Mouse (Mus musculus): ENCODE results near the gene Ssbp4. TPM values are rescaled to one million over a fixed set of nuclear protein-coding genes. Genes with fewer than 3 reads are reported as not detected.

Ssbp4 gene
- total and polyA plus RNA-seq, 3 experiments = 84.9 to 212 TPM; not detected in 1

DNA sequence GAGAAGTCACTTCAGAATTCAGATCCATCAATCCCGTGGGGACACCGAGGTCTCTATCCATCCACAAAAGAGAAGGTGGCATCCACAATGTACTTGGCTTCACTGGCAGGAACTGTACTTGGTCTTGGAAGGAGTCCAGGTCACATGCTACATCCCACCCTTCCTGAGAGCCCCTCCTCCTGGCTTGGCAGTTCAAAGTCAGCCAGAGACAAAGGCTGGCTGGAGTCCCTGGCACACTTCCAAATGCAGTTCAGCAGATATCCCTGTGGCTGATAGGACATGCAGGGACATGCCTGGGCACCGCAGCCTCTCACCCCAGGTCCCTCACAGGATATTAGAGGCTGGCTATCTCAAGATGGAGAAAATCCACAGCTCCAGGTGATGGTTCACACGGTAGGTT, 40.7 kb upstream of the Ssbp4 start (continued):
- TF ChIP-seq E2F4 (IDR thresholded peaks at IDR 0.05; ENCODE audit: borderline replicate concordance, low read depth, low read length) = no peak
- no peak for TF ChIP-seq ZMIZ1 (IDR thresholded peaks at IDR 0.05; ENCODE audit: low read depth, low read length)
- TF ChIP-seq RAD21 (IDR thresholded peaks at IDR 0.05; ENCODE audit: low read depth, low read length) = no peak
- TF ChIP-seq POLR2A (IDR thresholded peaks at IDR 0.05; ENCODE audit: control insufficient read depth in 1 of 2, insufficient read depth in 1 of 2, low read depth in 1 of 2, low read length in 2 of 2, poor library complexity in 1 of 2) = 0 out of 4 replicates have a peak, but pooled peaks of 1 of the 2 experiments have one; percentile 19
- peak; percentile 37 to 70 for TF ChIP-seq EP300 (IDR thresholded peaks at IDR 0.05; ENCODE audit: low read depth in 1 of 2, low read length in 2 of 2)
- TF ChIP-seq GATA1 (IDR thresholded peaks at IDR 0.05; ENCODE audit: low read depth, low read length) = peak; percentile 62
- peak; percentile 92 for TF ChIP-seq USF1 (IDR thresholded peaks at IDR 0.05; ENCODE audit: low read depth, low read length)
- no peak for TF ChIP-seq SMC3 (IDR thresholded peaks at IDR 0.05; ENCODE audit: low read depth, low read length)
- TF ChIP-seq SIN3A (IDR thresholded peaks at IDR 0.05; ENCODE audit: low read length) = peak; percentile 55
- peak; percentile 61 for TF ChIP-seq TCF12 (IDR thresholded peaks at IDR 0.05; ENCODE audit: low read depth, low read length)
- no peak for TF ChIP-seq ZKSCAN1 (IDR thresholded peaks at IDR 0.05; ENCODE audit: low read depth, low read length)
- no peak for TF ChIP-seq ELF1 (IDR thresholded peaks at IDR 0.05; ENCODE audit: low read depth, low read length)
- TF ChIP-seq POLR2AphosphoS5 (IDR thresholded peaks at IDR 0.05; ENCODE audit: borderline replicate concordance, low read depth, low read length) = no peak
- TF ChIP-seq TBP (IDR thresholded peaks at IDR 0.05; ENCODE audit: low read depth, low read length) = 0 out of 2 replicates have a peak, but pooled peaks have one; percentile 4
- TF ChIP-seq MAX (IDR thresholded peaks at IDR 0.05; ENCODE audit: low read length) = no peak
- no peak for TF ChIP-seq MEF2A (IDR thresholded peaks at IDR 0.05; ENCODE audit: extremely low read depth, insufficient replicate concordance, low read depth, low read length, poor library complexity, severe bottlenecking)
- TF ChIP-seq MAZ (IDR thresholded peaks at IDR 0.05; ENCODE audit: low read depth, low read length) = no peak; the same call in 1 of the 2 replicates
- peak; percentile 64; the same call in 1 of the 2 replicates for TF ChIP-seq RCOR1 (IDR thresholded peaks at IDR 0.05; ENCODE audit: low read depth, low read length)
- no peak for TF ChIP-seq ZC3H11A (IDR thresholded peaks at IDR 0.05; ENCODE audit: low read depth, low read length)

DNA sequence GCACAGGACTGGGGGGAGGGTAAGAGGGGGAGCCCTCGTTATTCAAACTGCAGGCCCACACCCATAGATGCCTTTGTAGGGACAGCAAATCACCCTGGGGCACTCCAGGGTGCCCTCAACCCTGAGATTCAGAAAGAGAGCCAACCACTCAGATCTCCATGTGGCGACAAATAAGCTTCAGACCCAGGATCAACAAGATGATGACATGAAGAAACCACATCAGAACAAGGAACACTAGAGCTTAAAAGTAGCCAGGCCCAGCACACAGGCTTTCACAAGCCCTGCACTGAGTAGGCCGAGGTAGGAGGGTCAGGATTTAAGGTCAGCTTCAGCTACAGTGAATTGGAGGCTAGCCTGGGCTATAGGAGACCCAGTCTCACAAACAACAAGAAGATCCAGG, 40.2 kb upstream of the Ssbp4 start:
- H3K4me3 ChIP-seq (ENCODE audit: control insufficient read depth in 1 of 2, insufficient read depth in 1 of 2, low read depth in 2 of 2, low read length in 2 of 2) = no peak overlapping the region
- peaks cover 2 to 24% of the 10 kb centered on the region in 2 experiments; a peak in 3 of 4 replicates for H3K36me3 ChIP-seq (ENCODE audit: control insufficient read depth in 1 of 2, insufficient read depth in 2 of 2, low read length in 2 of 2)

More for the DNA sequence above, 40.2 kb upstream of the Ssbp4 start:
- no peaks in the 10 kb centered on the region for H3K9me3 ChIP-seq (replicated peaks; ENCODE audit: insufficient read depth, low read length)
- H3K9ac ChIP-seq (ENCODE audit: control insufficient read depth, low read depth, low read length, poor library complexity, severe bottlenecking) = no peak overlapping the region; the same call in 1 of the 2 replicates
- no peaks in the 10 kb centered on the region for H3K27me3 ChIP-seq (ENCODE audit: control insufficient read depth in 1 of 2, insufficient read depth in 2 of 2, low read length in 2 of 2)
- no peaks in the 10 kb centered on the region for H3K79me2 ChIP-seq (ENCODE audit: control insufficient read depth, insufficient read depth, low read length, poor library complexity)
- H3K4me1 ChIP-seq (ENCODE audit: control insufficient read depth in 1 of 2, insufficient read depth in 2 of 2, low read length in 2 of 2) = peaks cover 9 to 30% of the 10 kb centered on the region in 2 experiments
- TF ChIP-seq POLR2A (IDR thresholded peaks at IDR 0.05; ENCODE audit: control insufficient read depth in 1 of 2, insufficient read depth in 1 of 2, low read depth in 1 of 2, low read length in 2 of 2, poor library complexity in 1 of 2) = no peak
- no peak; the same call in 1 of the 2 replicates for TF ChIP-seq ETS1 (IDR thresholded peaks at IDR 0.05; ENCODE audit: low read depth, low read length)
- TF ChIP-seq TCF12 (IDR thresholded peaks at IDR 0.05; ENCODE audit: low read depth, low read length) = peak; percentile 26; the same call in 1 of the 2 replicates
- 0 out of 2 replicates have a peak, but pooled peaks have one; percentile 13 for TF ChIP-seq TBP (IDR thresholded peaks at IDR 0.05; ENCODE audit: low read depth, low read length)
- no peak for TF ChIP-seq MYB (IDR thresholded peaks at IDR 0.05; ENCODE audit: low read depth, low read length)
- no peak for TF ChIP-seq POLR2AphosphoS2 (IDR thresholded peaks at IDR 0.05; ENCODE audit: low read length)
- peak; percentile 18; the same call in 1 of the 2 replicates for TF ChIP-seq NELFE (IDR thresholded peaks at IDR 0.05; ENCODE audit: low read depth, low read length)
- peak; percentile 19; the same call in 1 of the 2 replicates for TF ChIP-seq MAFK (IDR thresholded peaks at IDR 0.05; ENCODE audit: borderline replicate concordance, low read depth, low read length)
- TF ChIP-seq MYC (IDR thresholded peaks at IDR 0.05; ENCODE audit: low read depth, low read length) = 0 out of 2 replicates have a peak, but pooled peaks have one; percentile 7
- peak; percentile 70 for TF ChIP-seq GATA1 (IDR thresholded peaks at IDR 0.05; ENCODE audit: low read depth, low read length)
- no peak for TF ChIP-seq E2F4 (IDR thresholded peaks at IDR 0.05; ENCODE audit: borderline replicate concordance, low read depth, low read length)
- 0 out of 2 replicates have a peak, but pooled peaks have one; percentile 18 for TF ChIP-seq HCFC1 (IDR thresholded peaks at IDR 0.05; ENCODE audit: low read depth, low read length)
- no peak for TF ChIP-seq CHD1 (IDR thresholded peaks at IDR 0.05; ENCODE audit: low read depth, low read length)
- TF ChIP-seq JUND (IDR thresholded peaks at IDR 0.05; ENCODE audit: low read depth, low read length) = no peak
- no peak for TF ChIP-seq USF1 (IDR thresholded peaks at IDR 0.05; ENCODE audit: low read depth, low read length)
- no peak for TF ChIP-seq NRF1 (IDR thresholded peaks at IDR 0.05; ENCODE audit: insufficient read depth, low read depth, low read length, poor library complexity, severe bottlenecking)
- no peak for TF ChIP-seq BHLHE40 (IDR thresholded peaks at IDR 0.05; ENCODE audit: borderline replicate concordance, low read depth, low read length)
- TF ChIP-seq ZMIZ1 (IDR thresholded peaks at IDR 0.05; ENCODE audit: low read depth, low read length) = no peak
- peak; percentile 81 for TF ChIP-seq RCOR1 (IDR thresholded peaks at IDR 0.05; ENCODE audit: low read depth, low read length)
- peak; percentile 61 for TF ChIP-seq TAL1 (IDR thresholded peaks at IDR 0.05; ENCODE audit: low read length)
- TF ChIP-seq EP300 (IDR thresholded peaks at IDR 0.05; ENCODE audit: low read depth in 1 of 2, low read length in 2 of 2) = peak; percentile 25 to 42; a peak in 3 of 4 replicates
- no peak for TF ChIP-seq GABPA (IDR thresholded peaks at IDR 0.05; ENCODE audit: low read depth, low read length)
- TF ChIP-seq MXI1 (IDR thresholded peaks at IDR 0.05; ENCODE audit: low read depth, low read length) = 0 out of 2 replicates have a peak, but pooled peaks have one; percentile 18
- DNase-seq (ENCODE audit: low read depth, low spot score) = peak; percentile 75
- H3K27ac ChIP-seq (ENCODE audit: control insufficient read depth, low read depth, low read length) = peak overlapping the region; percentile 70

Measured in MEL (cell line).